Mouse (Mus musculus) heart, embryonic 15.5 days (tissue): ENCODE data around the gene Pla2g2e. TPM values are rescaled to one million over a fixed set of nuclear protein-coding genes. Genes with fewer than 3 reads are reported as not detected.
"Not testable (repeated sequence)": the region's sequence is repeated elsewhere in the genome, so short reads cannot be mapped to it uniquely, and the experiment has no call there.

Experiments used
- ATAC-seq: fragments of 200-750 bp; cut with Nextera tagmentation; replicated peaks from 2 replicates; pipeline ENCODE4 v1.8.0; 2017; ENCODE audit warnings: low read depth, moderate TSS enrichment; ENCODE audit not compliant: insufficient number of reproducible peaks, insufficient read depth, low FRiP score
- H3K27ac ChIP-seq: fragments of 300-500 bp; sonication (generic); 2 replicates; pipeline ENCODE4 v1.5.1; 2015; ENCODE audit warnings: mild to moderate bottlenecking, inconsistent platforms
- H3K27me3 ChIP-seq: fragments of 300-500 bp; sonication (generic); 2 replicates; pipeline ENCODE4 v1.6.1; 2015; ENCODE audit warnings: inconsistent platforms
- H3K36me3 ChIP-seq: fragments of 300-500 bp; sonication (generic); 2 replicates; pipeline ENCODE4 v1.6.1; 2015; ENCODE audit warnings: mild to moderate bottlenecking, inconsistent platforms
- H3K4me1 ChIP-seq: fragments of 300-500 bp; sonication (generic); replicated peaks from 2 replicates; pipeline ENCODE4 v1.6.1; 2015; ENCODE audit warnings: inconsistent platforms
- H3K4me2 ChIP-seq: fragments of 300-500 bp; sonication (generic); 2 replicates; pipeline ENCODE4 v1.6.1; 2015; ENCODE audit warnings: inconsistent platforms, mild to moderate bottlenecking, moderate library complexity
- H3K4me3 ChIP-seq: fragments of 300-500 bp; sonication (generic); 2 replicates; pipeline ENCODE4 v1.5.1; 2015; ENCODE audit warnings: mild to moderate bottlenecking, inconsistent platforms
- H3K9ac ChIP-seq: fragments of 300-500 bp; sonication (generic); 2 replicates; pipeline ENCODE4 v1.6.1; 2015; ENCODE audit warnings: mild to moderate bottlenecking, inconsistent platforms
- H3K9me3 ChIP-seq: fragments of 300-500 bp; sonication (generic); replicated peaks from 2 replicates; pipeline ENCODE4 v1.6.1; 2016; ENCODE audit warnings: inconsistent platforms
- whole genome bisulfite sequencing: fragments of 180-500 bp; shearing (Covaris S2); methylation state at CpG from one replicate; pipeline ENCODE4 v1.1.7; 2015; ENCODE audit warnings: mixed read lengths; 5-methylcytosine and 5-hydroxymethylcytosine counted together
- polyA plus RNA-seq: library from polyadenylated mRNA; unstranded; fragments of >200 nt; fragmentation: Nextera tagmentation; extraction: Ambion mirVana; gene quantifications from 2 replicates; pipeline ENCODE4 v1.2.1, GENCODE M21; 2015

Gene Pla2g2e
- polyA plus RNA-seq, 1 experiment from 2014 or later, result not detected

DNA sequence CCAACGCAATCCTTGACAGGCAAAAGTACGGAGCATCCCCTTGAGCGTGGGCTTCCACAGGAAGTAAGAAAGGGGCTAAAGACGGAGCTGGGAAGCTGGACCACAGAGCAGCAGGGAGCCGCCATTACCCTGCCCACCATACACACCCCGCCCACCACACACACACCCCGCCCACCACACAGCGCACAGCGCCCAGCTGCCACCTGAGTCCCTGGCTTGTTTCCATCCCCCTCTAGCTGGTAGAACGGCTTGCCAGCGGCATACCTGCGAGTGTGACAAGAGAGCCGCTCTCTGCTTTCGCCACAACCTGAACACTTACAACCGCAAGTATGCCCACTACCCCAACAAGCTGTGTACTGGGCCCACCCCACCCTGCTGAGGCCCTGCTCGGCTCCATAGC is 4.4 kb downstream of the Pla2g2e start:
- Histone ChIP-seq H3K4me2 (peak overlapping the region; percentile 29), H3K9ac (no peak overlapping the region), H3K36me3 (no peaks in the 10 kb centered on the region), H3K9me3 (no peaks in the 10 kb centered on the region), H3K4me3 (0 out of 2 replicates have a peak overlapping the region, but pooled peaks have one; percentile 6), H3K27ac (no peak overlapping the region), H3K4me1 (0 out of 2 replicates have a peak, but pooled peaks cover 4% of the 10 kb centered on the region), H3K27me3 (peaks cover 25% of the 10 kb centered on the region)
- no peak for ATAC-seq
- WGBS, result 10% methylated on average over 16 of the region's 16 CpGs

DNA sequence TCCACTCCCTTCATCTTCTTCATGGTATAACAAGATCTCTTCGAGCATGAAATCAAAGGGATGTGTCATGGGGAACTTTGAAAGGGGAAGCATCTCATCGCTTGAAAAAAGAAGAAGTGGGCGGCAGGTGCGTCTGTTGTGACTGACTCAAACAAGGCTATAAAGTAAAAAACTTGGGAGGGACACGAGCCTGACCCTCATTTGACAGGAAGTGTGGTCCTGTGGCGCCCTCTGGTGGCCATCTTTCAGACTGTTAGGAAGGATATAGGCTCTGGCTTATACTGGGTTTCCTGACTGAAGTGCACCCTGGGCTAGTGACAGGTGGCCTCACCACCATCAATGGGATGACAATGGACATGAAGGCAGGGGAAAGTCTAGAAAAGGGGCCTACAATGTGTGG is 6.5 kb downstream of the Pla2g2e start:
- peaks cover 25% of the 10 kb centered on the region for H3K27me3 ChIP-seq
- no peak overlapping the region for H3K9ac ChIP-seq
- 10% methylated on average over 6 of the region's 6 CpGs for WGBS
- H3K4me2 ChIP-seq, result no peak overlapping the region
- no peaks in the 10 kb centered on the region for H3K36me3 ChIP-seq
- no peak overlapping the region for H3K4me3 ChIP-seq
- no peak for ATAC-seq
- no peaks in the 10 kb centered on the region for H3K4me1 ChIP-seq
- H3K9me3 ChIP-seq, result no peaks in the 10 kb centered on the region
- no peak overlapping the region for H3K27ac ChIP-seq

DNA sequence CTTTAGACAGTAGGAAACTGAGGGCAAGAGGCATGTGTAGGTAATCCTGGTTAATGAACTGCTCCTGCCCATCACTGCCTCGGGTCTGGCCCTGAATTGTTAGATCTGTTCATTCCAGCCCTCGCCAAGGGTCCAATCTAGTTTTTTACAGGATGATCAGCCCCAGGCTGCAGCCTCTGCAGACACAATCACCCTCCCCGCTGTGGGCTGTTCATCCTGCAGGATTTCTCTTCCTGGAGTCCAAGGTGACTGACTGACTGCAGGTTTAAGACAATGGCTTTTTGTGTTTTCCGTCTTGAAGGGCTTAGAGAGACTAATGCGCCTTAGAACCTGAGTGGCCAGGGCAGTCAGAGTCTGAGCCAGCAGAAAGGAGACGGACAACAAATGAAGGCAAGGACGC is 11.4 kb downstream of the Pla2g2e start:
- no peak overlapping the region for H3K4me3 ChIP-seq
- no peaks in the 10 kb centered on the region for H3K4me1 ChIP-seq
- H3K4me2 ChIP-seq, result no peak overlapping the region
- H3K27me3 ChIP-seq, result peaks cover 3% of the 10 kb centered on the region; the same call in 1 of the 2 replicates
- H3K9me3 ChIP-seq, result no peaks in the 10 kb centered on the region
- WGBS, result 61% methylated on average over 7 of the region's 7 CpGs
- ATAC-seq, result no peak
- no peaks in the 10 kb centered on the region for H3K36me3 ChIP-seq
- no peak overlapping the region for H3K9ac ChIP-seq
- H3K27ac ChIP-seq, result no peak overlapping the region

DNA sequence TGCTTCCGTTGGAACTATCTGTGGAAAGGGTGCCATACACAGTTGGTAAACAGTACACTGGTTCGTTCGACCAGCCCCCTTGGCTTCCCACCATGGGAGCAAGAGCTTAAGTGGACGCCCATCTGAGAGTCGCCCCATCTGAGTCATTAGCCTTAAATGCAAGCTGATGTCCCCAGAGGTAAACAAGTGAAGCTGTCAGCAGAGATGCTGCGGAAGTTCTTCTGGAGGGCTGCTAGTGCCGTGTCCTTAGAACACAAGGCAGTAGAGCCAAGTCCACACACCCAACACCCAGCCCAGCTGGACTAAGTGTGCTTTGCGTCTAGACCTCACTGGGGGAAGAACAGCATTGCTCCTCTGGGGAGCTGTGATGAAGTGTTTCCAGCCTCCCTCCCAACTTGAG is 11.9 kb downstream of the Pla2g2e start:
- Histone ChIP-seq H3K4me3 (no peak overlapping the region), H3K4me2 (no peak overlapping the region), H3K9ac (no peak overlapping the region), H3K27ac (no peak overlapping the region), H3K27me3 (peaks cover 3% of the 10 kb centered on the region; the same call in 1 of the 2 replicates), H3K4me1 (no peaks in the 10 kb centered on the region), H3K36me3 (peaks cover 2% of the 10 kb centered on the region; the same call in 1 of the 2 replicates), H3K9me3 (no peaks in the 10 kb centered on the region)
- ATAC-seq, result no peak
- WGBS, result 59% methylated on average over 8 of the region's 8 CpGs

DNA sequence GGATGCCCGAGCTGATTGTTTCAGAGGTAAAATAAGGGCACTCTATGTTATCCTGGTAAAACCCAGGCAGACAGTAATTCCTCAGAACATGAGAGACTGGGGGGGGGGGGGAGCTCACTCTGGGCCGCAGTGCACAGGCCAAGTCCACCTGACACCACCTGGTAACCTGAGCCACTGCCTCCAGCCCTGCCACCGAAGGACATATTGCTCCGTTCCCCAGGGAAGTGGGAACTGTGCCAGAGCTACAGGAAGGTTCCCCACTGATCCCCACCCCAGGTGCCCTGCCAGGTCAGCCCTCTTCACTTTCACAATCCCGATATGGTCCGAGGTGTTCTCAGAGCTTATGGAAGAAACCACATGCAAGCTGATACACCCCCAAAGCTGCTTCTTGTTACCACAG is 14.9 kb downstream of the Pla2g2e start:
- Histone ChIP-seq H3K27me3 (no peaks in the 10 kb centered on the region), H3K9me3 (no peaks in the 10 kb centered on the region), H3K4me2 (no peak overlapping the region), H3K27ac (no peak overlapping the region), H3K4me1 (no peaks in the 10 kb centered on the region), H3K36me3 (peaks cover 24% of the 10 kb centered on the region), H3K9ac (no peak overlapping the region), H3K4me3 (no peak overlapping the region)
- WGBS, result 74% methylated on average over 6 of the region's 6 CpGs
- ATAC-seq, result no peak

DNA sequence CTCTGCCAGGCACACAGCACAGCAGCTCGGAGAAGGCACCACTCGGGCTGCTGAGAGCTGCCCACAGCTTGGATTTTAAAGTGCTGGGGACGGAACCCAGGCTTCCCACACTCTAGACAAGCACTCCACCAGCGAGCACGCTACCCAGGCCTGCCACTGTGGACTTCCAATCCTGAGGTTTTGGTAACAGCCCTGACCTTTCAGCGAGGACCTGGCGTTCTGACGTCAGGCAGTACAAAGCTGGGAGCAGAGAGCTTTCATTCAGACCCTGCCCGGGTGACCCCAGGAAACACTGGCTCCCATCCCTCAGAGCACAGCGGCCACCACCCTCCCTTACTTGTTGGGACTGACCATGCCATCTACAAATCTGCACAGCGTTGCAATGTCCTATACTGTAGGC is 16.0 kb downstream of the Pla2g2e start:
- H3K4me2 ChIP-seq, H3K9me3 ChIP-seq, H3K9ac ChIP-seq, H3K27me3 ChIP-seq, H3K4me3 ChIP-seq, H3K4me1 ChIP-seq, H3K27ac ChIP-seq, ATAC-seq: not testable (repeated sequence)
- 83% methylated on average over 11 of the region's 11 CpGs for WGBS
- H3K36me3 ChIP-seq, result peaks cover 27% of the 10 kb centered on the region

DNA sequence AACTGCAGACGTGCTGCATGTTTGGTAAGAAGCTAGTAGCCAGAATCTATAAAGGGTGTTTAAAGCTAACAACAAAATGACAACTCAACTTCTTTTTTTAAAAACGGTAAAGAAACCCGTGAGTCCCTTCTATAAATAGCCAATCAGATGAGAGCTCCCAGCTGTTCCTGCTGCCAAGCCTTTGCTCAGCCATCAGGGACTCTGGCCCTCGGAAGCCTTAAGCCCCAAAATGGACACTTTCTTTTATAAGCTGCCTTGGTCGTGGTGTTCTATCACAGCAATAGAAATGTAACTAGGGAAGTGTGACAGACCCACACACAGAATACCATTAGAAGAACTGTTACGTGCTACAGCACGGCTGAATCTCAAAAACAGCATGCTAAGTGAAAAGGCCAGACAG is 21.6 kb downstream of the Pla2g2e start:
- Histone ChIP-seq H3K36me3 (peaks cover 55% of the 10 kb centered on the region), H3K9me3 (no peaks in the 10 kb centered on the region), H3K9ac (no peak overlapping the region), H3K4me1 (no peaks in the 10 kb centered on the region), H3K4me2 (no peak overlapping the region), H3K4me3 (no peak overlapping the region), H3K27me3 (no peaks in the 10 kb centered on the region), H3K27ac (no peak overlapping the region)
- WGBS, result 60% methylated on average over 7 of the region's 7 CpGs
- ATAC-seq, result no peak

DNA sequence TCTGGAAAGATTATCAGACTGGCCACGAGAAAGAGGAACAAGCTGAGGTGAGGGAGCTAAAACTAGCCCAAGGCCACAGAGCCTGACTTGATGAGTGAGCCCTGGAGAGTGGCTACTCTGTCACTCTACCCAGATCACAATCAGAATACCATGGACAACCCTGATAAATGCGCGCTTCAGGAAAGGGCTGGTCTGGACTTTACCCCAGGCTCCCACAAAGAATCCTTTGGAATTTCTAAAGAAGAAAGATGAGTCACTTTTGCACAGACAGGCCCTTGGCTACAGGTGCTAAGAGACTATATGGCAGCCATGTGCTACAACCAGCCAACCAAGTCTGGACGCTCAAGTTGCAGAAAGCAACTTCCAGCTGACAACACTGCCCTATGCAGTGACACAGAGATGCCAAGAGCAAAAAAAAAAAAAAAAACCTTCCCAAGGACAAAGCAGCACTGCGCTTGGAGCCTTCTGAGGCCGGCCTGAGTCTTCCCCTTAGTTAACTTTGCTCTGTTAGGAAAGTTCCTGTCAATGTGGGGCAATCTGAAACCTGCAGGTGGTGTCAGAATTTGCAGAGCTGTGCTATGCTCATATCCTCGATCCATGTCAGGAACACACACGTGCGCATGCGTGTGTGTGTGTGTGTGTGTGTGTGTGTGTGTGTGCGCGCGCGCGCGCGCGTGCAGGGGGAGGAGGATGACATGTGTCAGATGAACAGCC is 28.0 kb downstream of the Pla2g2e start:
- Histone ChIP-seq H3K9ac (no peak overlapping the region), H3K4me1 (no peaks in the 10 kb centered on the region), H3K27me3 (no peaks in the 10 kb centered on the region), H3K4me2 (no peak overlapping the region), H3K4me3 (no peak overlapping the region), H3K27ac (no peak overlapping the region), H3K9me3 (no peaks in the 10 kb centered on the region), H3K36me3 (peaks cover 45% of the 10 kb centered on the region)
- no peak for ATAC-seq
- WGBS, result 92% methylated on average over 18 of the region's 18 CpGs

DNA sequence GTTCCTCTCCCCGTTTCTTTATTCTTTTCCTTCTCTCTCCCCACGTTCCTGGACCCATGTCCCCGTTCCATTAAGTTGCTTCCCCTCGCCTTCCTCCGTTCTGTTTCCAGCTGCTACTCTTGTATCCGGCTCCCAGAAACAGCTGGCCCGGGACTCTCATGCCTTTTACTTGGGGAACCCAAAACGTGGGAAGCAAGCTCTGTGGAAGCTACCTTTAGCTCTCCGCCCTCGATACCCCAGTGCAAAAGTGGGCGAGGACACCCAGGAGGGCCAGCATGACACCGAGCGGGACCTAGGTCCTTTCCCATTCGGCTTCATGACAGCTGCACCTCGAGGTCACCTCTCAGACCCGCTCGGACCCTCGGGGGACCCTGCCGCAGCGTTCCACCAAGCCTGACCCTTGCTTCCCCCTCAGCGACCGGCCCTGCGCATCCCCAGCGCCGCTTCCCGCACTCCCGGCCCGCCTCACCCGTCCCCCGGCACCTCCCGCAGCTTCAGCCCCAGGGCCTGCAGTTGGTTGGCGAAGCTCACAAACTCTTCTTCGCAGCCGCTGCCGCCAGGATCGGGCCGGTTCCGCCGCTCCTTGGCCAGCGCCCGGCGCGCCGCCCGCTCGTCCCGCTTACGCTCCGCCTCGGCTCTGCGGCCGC is 35.5 kb downstream of the Pla2g2e start:
- H3K9ac ChIP-seq, result peak overlapping the region; percentile 93
- H3K4me3 ChIP-seq, result peak overlapping the region; percentile 93
- H3K27me3 ChIP-seq, result no peaks in the 10 kb centered on the region
- H3K9me3 ChIP-seq, result no peaks in the 10 kb centered on the region
- WGBS, result under 1% methylated on average over 52 of the region's 52 CpGs
- peak; percentile 15; the same call in 1 of the 2 replicates for ATAC-seq
- peak overlapping the region; percentile 61 for H3K27ac ChIP-seq
- peak overlapping the region; percentile 97 for H3K4me2 ChIP-seq
- no peaks in the 10 kb centered on the region for H3K36me3 ChIP-seq
- H3K4me1 ChIP-seq, result peaks cover 9% of the 10 kb centered on the region

DNA sequence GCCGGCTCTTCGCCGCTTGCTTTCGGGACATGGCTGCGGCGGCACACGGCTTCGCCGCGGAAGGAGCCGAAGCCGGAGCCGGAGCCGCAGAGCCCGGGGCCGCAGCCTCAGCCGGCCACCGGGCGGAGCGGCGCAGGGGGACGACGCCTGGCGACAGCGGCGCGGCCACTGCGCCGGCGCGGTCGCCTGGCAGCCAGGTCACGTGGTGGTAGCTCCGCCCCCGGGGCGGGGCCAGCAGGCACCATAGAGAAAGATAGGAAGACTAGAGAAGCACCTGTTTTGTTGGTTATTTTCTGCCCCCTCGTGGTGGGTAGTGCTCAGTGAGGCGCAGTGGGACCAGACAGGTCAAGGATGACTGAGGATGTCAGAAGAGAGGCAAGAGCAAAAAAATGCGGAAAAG is 36.1 kb downstream of the Pla2g2e start, which contains the start of gene Otud3:
Otud3 (minus strand) TSS at position 149 of the 400 bp plus-strand sequence.
- H3K36me3 ChIP-seq, result no peaks in the 10 kb centered on the region
- H3K4me1 ChIP-seq, result peaks cover 9% of the 10 kb centered on the region
- H3K4me2 ChIP-seq, result peak within 1 kb of the TSS; percentile 97
- WGBS, result under 1% methylated on average over 39 of the region's 39 CpGs
- peak within 1 kb of the TSS; percentile 61 for H3K27ac ChIP-seq
- no peaks in the 10 kb centered on the region for H3K9me3 ChIP-seq
- peak within 1 kb of the TSS; percentile 93 for H3K9ac ChIP-seq
- H3K27me3 ChIP-seq, result no peaks in the 10 kb centered on the region
- ATAC-seq, result peak; percentile 97
- H3K4me3 ChIP-seq, result peak within 1 kb of the TSS; percentile 93

DNA sequence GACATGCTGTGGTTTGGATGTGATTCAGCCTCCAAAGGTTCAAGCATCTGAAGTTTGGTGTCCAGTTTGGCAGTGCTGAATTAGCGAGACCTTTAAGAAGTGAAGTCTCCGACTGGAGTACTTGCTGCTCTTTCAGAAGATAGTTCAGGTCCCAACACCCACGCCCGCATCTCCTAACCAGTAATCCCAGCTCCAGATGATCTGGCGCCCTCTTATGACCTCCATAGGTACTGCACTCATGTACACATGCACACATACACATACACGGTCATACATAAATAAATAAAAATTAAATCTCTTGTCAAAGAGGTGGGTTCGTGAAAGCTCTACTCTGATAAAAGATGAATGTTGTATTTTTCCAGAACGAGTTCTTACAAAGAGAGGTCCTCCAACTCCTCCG is 39.5 kb downstream of the Pla2g2e start:
- H3K4me1 ChIP-seq, result peaks cover 14% of the 10 kb centered on the region
- 77% methylated on average over 9 of the region's 9 CpGs for WGBS
- H3K9ac ChIP-seq, result no peak overlapping the region
- no peak for ATAC-seq
- H3K36me3 ChIP-seq, result no peaks in the 10 kb centered on the region
- H3K4me2 ChIP-seq, result no peak overlapping the region
- H3K27me3 ChIP-seq, result peaks cover 7% of the 10 kb centered on the region
- no peak overlapping the region for H3K4me3 ChIP-seq
- H3K27ac ChIP-seq, result no peak overlapping the region
- no peaks in the 10 kb centered on the region for H3K9me3 ChIP-seq
